Mouse (Mus musculus) large intestine, adult 2 months (tissue): ENCODE results near the gene Selplg. TPM values are rescaled to one million over a fixed set of nuclear protein-coding genes. Genes with fewer than 3 reads are reported as not detected.
"Not testable (repeated sequence)": the region's sequence is repeated elsewhere in the genome, so short reads cannot be mapped to it uniquely, and the experiment has no call there.

Experiments
- DNase-seq: peaks from one replicate; pipeline ENCODE4 v3.0.0-alpha.2; 2012; ENCODE audit warnings: low read depth, low spot score
- WGBS: fragments of 180-500 bp; shearing (Covaris S2); methylation state at CpG from one replicate; pipeline ENCODE4 v1.1.7; 2018; 5-methylcytosine and 5-hydroxymethylcytosine counted together
- polyA plus RNA-seq: library from polyadenylated mRNA; depleted of rRNA; stranded (reverse); fragments of >200 nt; gene quantifications from 2 replicates; pipeline ENCODE4 v1.2.3, GENCODE M21; 2012; rRNA removed

Gene Selplg
- polyA plus RNA-seq, 1 experiment = 32.2 TPM

GRCm38 (mm10) chr5:113777728-113778127 is 54.7 kb downstream of the Selplg start:
- DNase-seq = not testable (repeated sequence)
- 80% methylated on average over 8 of the region's 8 CpGs for WGBS

- no peak for DNase-seq
- WGBS = 86% methylated on average over 8 of the region's 8 CpGs
Observed at GRCm38 (mm10) chr5:113776896-113777226, 55.6 kb downstream of the Selplg start.

- WGBS = 75% methylated on average over 15 of the region's 15 CpGs
Observed at GRCm38 (mm10) chr5:113776128-113776895, 56.1 kb downstream of the Selplg start.

GRCm38 (mm10) chr5:113775585-113775984 is 56.9 kb downstream of the Selplg start:
- no peak for DNase-seq
- WGBS = 84% methylated on average over 10 of the region's 10 CpGs

More at GRCm38 (mm10) chr5:113776128-113776895, 56.1 kb downstream of the Selplg start:
- no peak for DNase-seq

GRCm38 (mm10) chr5:113773664-113774063 is 58.8 kb downstream of the Selplg start:
- peak; percentile 47 for DNase-seq
- WGBS = under 1% methylated on average over 7 of the region's 7 CpGs

GRCm38 (mm10) chr5:113772905-113773519 is 59.4 kb downstream of the Selplg start:
- under 1% methylated on average over 38 of the region's 38 CpGs for WGBS
- no peak for DNase-seq

- peak; percentile 80 for DNase-seq
- under 1% methylated on average over 49 of the region's 49 CpGs for WGBS
Observed at GRCm38 (mm10) chr5:113772450-113772895, 60.0 kb downstream of the Selplg start, which contains the start of the genes Sart3 and Iscu. Gene Sart3 (minus strand): TSS chr5:113772510. Gene Iscu (plus strand): TSS chr5:113772748.

GRCm38 (mm10) chr5:113771213-113772162 is 61.0 kb downstream of the Selplg start:
- peak; percentile 60 for DNase-seq
- WGBS = under 1% methylated on average over 95 of the region's 97 CpGs

GRCm38 (mm10) chr5:113768806-113769205 is 63.6 kb downstream of the Selplg start:
- WGBS = 90% methylated on average over 8 of the region's 8 CpGs
- no peak for DNase-seq

Other genes starting within 250 kb of the Selplg start
- 5.4 and 12.1 TPM in 2 replicates for gene Cmklr1, start 182.2 kb downstream of the Selplg start, polyA plus RNA-seq
- gene 1700069L16Rik, start 107.9 kb downstream of the Selplg start, polyA plus RNA-seq = not detected in 2 replicates
- 4.3 and 5.8 TPM in 2 replicates for gene Ficd, start 96.8 kb downstream of the Selplg start, polyA plus RNA-seq
- gene Sart3, start 60.1 kb downstream of the Selplg start, polyA plus RNA-seq = 14.6 and 20.7 TPM in 2 replicates
- gene Iscu, start 59.9 kb downstream of the Selplg start, polyA plus RNA-seq = 79.0 and 86.3 TPM in 2 replicates
- 14.4 and 14.5 TPM in 2 replicates for gene Tmem119, start 32.1 kb downstream of the Selplg start, polyA plus RNA-seq
- gene Coro1c, start 76.1 kb upstream of the Selplg start, polyA plus RNA-seq = 130 and 171 TPM in 2 replicates
- gene Ssh1, start 161.2 kb upstream of the Selplg start, polyA plus RNA-seq = 7.4 and 12.1 TPM in 2 replicates
- gene Dao, start 171.1 kb upstream of the Selplg start, polyA plus RNA-seq = 4.1 and 12.5 TPM in 2 replicates
- 11.2 and 14.7 TPM in 2 replicates for gene Usp30, start 232.8 kb upstream of the Selplg start, polyA plus RNA-seq